Mouse (Mus musculus): Measurements from ENCODE around the gene Sprtn.

The Sprtn gene

GRCm38 (mm10) chr8:124944406-124944805 is 46.7 kb downstream of the Sprtn start:
- DNase-seq (ENCODE audit: low spot score in 2 of 2), result no peak

GRCm38 (mm10) chr8:124947865-124948732 is 50.4 kb downstream of the Sprtn start:
- peak in 1 of 2 experiments; percentile 38 for DNase-seq (ENCODE audit: low spot score in 2 of 2)

- no peak for DNase-seq (ENCODE audit: low spot score in 2 of 2)
These were observed 51.0 kb downstream of the Sprtn start for GRCm38 (mm10) chr8:124948733-124949111.

- DNase-seq (ENCODE audit: low spot score in 2 of 2), result peak in 1 of 2 experiments; percentile 63
These were observed 51.8 kb downstream of the Sprtn start, which contains the start of gene Egln1 for GRCm38 (mm10) chr8:124949209-124950068. Gene Egln1, minus strand, starts transcription at chr8:124949324.

- DNase-seq (ENCODE audit: low spot score in 2 of 2), result no peak
These were observed 52.4 kb downstream of the Sprtn start for GRCm38 (mm10) chr8:124950069-124950456.

GRCm38 (mm10) chr8:124950865-124951264 is 53.2 kb downstream of the Sprtn start:
- no peak for DNase-seq (ENCODE audit: low spot score in 2 of 2)

- DNase-seq (ENCODE audit: low spot score in 2 of 2), result no peak
These were observed 55.5 kb downstream of the Sprtn start for GRCm38 (mm10) chr8:124953188-124953587.

GRCm38 (mm10) chr8:124954572-124955082 is 56.9 kb downstream of the Sprtn start:
- DNase-seq (ENCODE audit: low spot score in 2 of 2), result no peak
